15 mouse cellular contexts compared by ENCODE assay signal in genomic region chr1:116306555-116306954, GRCm38 (mm10).
DNase-seq lines count a peak whose midpoint lies in the region; ATAC-seq lines count a peak whose summit lies in the region.
"Had no signal": no experiment of that assay in that cellular context is flagged by ENCODE, and none has a peak within 500 bp of the region (broad histone marks: within the 10 kb centered on the region; RNA-seq: fewer than 3 reads in every experiment).

No protein-coding gene starts in this region.

- H3K9me3 ChIP-seq in hindbrain, embryonic 14.5 days (ENCODE audit: control insufficient read depth, low read length) = no peaks in the 10 kb centered on the region
- H3K9me3 ChIP-seq in hindbrain, embryonic 10.5 days = no peaks in the 10 kb centered on the region
- H3K9me3 ChIP-seq: embryonic facial prominence, embryonic 15.5 days; G1E; limb, embryonic 13.5 days had no signal

- H3K4me2 ChIP-seq in hindbrain, embryonic 14.5 days (replicated peaks) = no peak overlapping the region
- H3K4me2 ChIP-seq: embryonic facial prominence, embryonic 15.5 days; limb, embryonic 13.5 days had no signal

- 57% methylated on average over 3 of the region's 3 CpGs for WGBS in hindbrain, embryonic 14.5 days
- WGBS in hindbrain, embryonic 10.5 days = 79% methylated on average over 3 of the region's 3 CpGs

- H3K36me3 ChIP-seq in hindbrain, embryonic 14.5 days (replicated peaks; ENCODE audit: control insufficient read depth, insufficient read depth) = no peaks in the 10 kb centered on the region
- no peaks in the 10 kb centered on the region for H3K36me3 ChIP-seq in hindbrain, embryonic 10.5 days
- H3K36me3 ChIP-seq: embryonic facial prominence, embryonic 15.5 days; G1E; limb, embryonic 13.5 days had no signal

- H3K4me1 ChIP-seq in hindbrain, embryonic 14.5 days (replicated peaks; ENCODE audit: control insufficient read depth, insufficient read depth, low read length) = no peaks in the 10 kb centered on the region
- no peaks in the 10 kb centered on the region for H3K4me1 ChIP-seq in hindbrain, embryonic 10.5 days (replicated peaks)
- H3K4me1 ChIP-seq: embryonic facial prominence, embryonic 15.5 days; limb, embryonic 13.5 days had no signal

- ATAC-seq in hindbrain, embryonic 14.5 days (ENCODE audit: low FRiP score) = no peak

- H3K27ac ChIP-seq in hindbrain, embryonic 14.5 days = no peak overlapping the region
- H3K27ac ChIP-seq in hindbrain, embryonic 10.5 days = no peak overlapping the region
- H3K27ac ChIP-seq: embryonic facial prominence, embryonic 15.5 days; limb, embryonic 13.5 days had no signal

- DNase-seq in adrenal gland, postnatal 36 days = peak; percentile 0 to 2
- no peak for DNase-seq in adrenal gland, adult 8-10 months
- DNase-seq in hindbrain, embryonic 14.5 days (ENCODE audit: low spot score) = peak; percentile 63
- no peak for DNase-seq in hindbrain, embryonic 10.5 days (ENCODE audit: low spot score)
- DNase-seq in brain, embryonic 18.5 days (ENCODE audit: low read depth, low spot score) = peak; percentile 32
- DNase-seq in left cerebral cortex, postnatal 25 days (ENCODE audit: low spot score in 2 of 2) = peak; percentile 33 to 40
- no peak for DNase-seq in embryo, embryonic 10 days (ENCODE audit: low spot score)
- no peak for DNase-seq in thymus, postnatal 4 days
- DNase-seq: cerebellum, adult 2 months; gastrocnemius, postnatal 25 days; heart, postnatal 36 days; lung, postnatal 36 days had no signal

- no peaks in the 10 kb centered on the region for H3K27me3 ChIP-seq in hindbrain, embryonic 14.5 days (ENCODE audit: control insufficient read depth, insufficient read depth, low read length)
- H3K27me3 ChIP-seq in hindbrain, embryonic 10.5 days (ENCODE audit: insufficient read depth, poor library complexity, severe bottlenecking) = no peaks in the 10 kb centered on the region
- H3K27me3 ChIP-seq: embryonic facial prominence, embryonic 15.5 days; limb, embryonic 13.5 days had no signal

- intact Hi-C loops in left cerebral cortex, postnatal 25 days (cut with DNase I) = no loop called here

- H3K4me3 ChIP-seq in hindbrain, embryonic 14.5 days (replicated peaks; ENCODE audit: low read length) = no peak overlapping the region
- H3K4me3 ChIP-seq in hindbrain, embryonic 10.5 days = no peak overlapping the region
- H3K4me3 ChIP-seq: embryonic facial prominence, embryonic 15.5 days; limb, embryonic 13.5 days had no signal

- H3K9ac ChIP-seq in hindbrain, embryonic 14.5 days = no peak overlapping the region
- H3K9ac ChIP-seq: embryonic facial prominence, embryonic 15.5 days; limb, embryonic 13.5 days had no signal

Comparison
In these comparisons a context has a peak if more than half of its experiments do, and no peak if none do; other contexts are left out.
1. DNase-seq: peak in adrenal gland, postnatal 36 days (2 of 2), hindbrain, embryonic 14.5 days (single experiment), brain, embryonic 18.5 days (single experiment) and left cerebral cortex, postnatal 25 days (2 of 2); none in adrenal gland, adult 8-10 months (single experiment), hindbrain, embryonic 10.5 days (single experiment), embryo, embryonic 10 days (single experiment) and thymus, postnatal 4 days (single experiment).